Mouse (Mus musculus): ENCODE results near the gene Pola2.

GRCm38 (mm10) chr19:5957371-5957770, 6.6 kb downstream of the Pola2 start:
- TF ChIP-seq CTCF (IDR thresholded peaks at IDR 0.05; ENCODE audit: extremely low read depth, insufficient read length, insufficient replicate concordance, low read depth, low read length) (no peak), POLR2A (IDR thresholded peaks at IDR 0.05; ENCODE audit: low read depth, low read length) (no peak)

All from small intestine, adult 2 months (tissue).